Mouse (Mus musculus) intestine, embryonic 14.5 days (tissue): ENCODE results near the gene Nxpe4. TPM values are rescaled to one million over a fixed set of nuclear protein-coding genes. Genes with fewer than 3 reads are reported as not detected.

Experiments used
- ATAC-seq: fragments of 200-750 bp; cut with Nextera tagmentation; replicated peaks from 2 replicates; pipeline ENCODE4 v1.8.0; 2017; ENCODE audit warnings: low read depth, moderate number of reproducible peaks, moderate TSS enrichment, moderate library complexity; ENCODE audit not compliant: low FRiP score, low TSS enrichment
- DNase-seq: peaks from one replicate; pipeline ENCODE4 v3.0.0-alpha.2; 2018; ENCODE audit warnings: low spot score
- H3K27ac ChIP-seq: fragments of 300-500 bp; sonication (generic); 2 replicates; pipeline ENCODE4 v1.5.1; 2014; ENCODE audit warnings: low read depth, mild to moderate bottlenecking, control low read depth
- H3K27me3 ChIP-seq: fragments of 300-500 bp; sonication (generic); replicated peaks from 2 replicates; pipeline ENCODE4 v1.6.1; 2014; ENCODE audit warnings: low read length, control low read depth; ENCODE audit not compliant: control insufficient read depth, insufficient read depth
- H3K36me3 ChIP-seq: fragments of 300-500 bp; sonication (generic); 2 replicates; pipeline ENCODE4 v1.6.1; 2014; ENCODE audit warnings: low read length, control low read depth; ENCODE audit not compliant: control insufficient read depth, insufficient read depth
- H3K4me1 ChIP-seq: fragments of 300-500 bp; sonication (generic); replicated peaks from 2 replicates; pipeline ENCODE4 v1.6.1; 2014; ENCODE audit warnings: low read length, control low read depth, mixed read lengths; ENCODE audit not compliant: control insufficient read depth, insufficient read depth
- H3K4me2 ChIP-seq: fragments of 300-500 bp; sonication (generic); 2 replicates; pipeline ENCODE4 v1.6.1; 2014; ENCODE audit warnings: low read length
- H3K4me3 ChIP-seq: fragments of 300-500 bp; sonication (generic); 2 replicates; pipeline ENCODE4 v1.5.1; 2014; ENCODE audit warnings: low read depth, low read length, control low read depth, mixed read lengths
- H3K9ac ChIP-seq: fragments of 300-500 bp; sonication (generic); 2 replicates; pipeline ENCODE4 v1.6.1; 2014; ENCODE audit warnings: mild to moderate bottlenecking, low read length
- H3K9me3 ChIP-seq: fragments of 300-500 bp; sonication (generic); 2 replicates; pipeline ENCODE4 v1.6.1; 2016; ENCODE audit warnings: low read length, control low read depth; ENCODE audit not compliant: control insufficient read depth
- WGBS: fragments of 180-500 bp; shearing (Covaris S2); extraction: QIAGEN DNeasy Blood & Tissue Kit; methylation state at CpG from one replicate; pipeline ENCODE4 v1.1.7; 2014; 5-methylcytosine and 5-hydroxymethylcytosine counted together
- polyA plus RNA-seq: library from polyadenylated mRNA; unstranded; fragments of >200 nt; fragmentation: Nextera tagmentation; extraction: Ambion mirVana; gene quantifications from 2 replicates; pipeline ENCODE4 v1.2.1, GENCODE M21; 2014

Gene Nxpe4
- polyA plus RNA-seq, 1 experiment from 2014 or later: 5.8 TPM

DNA sequence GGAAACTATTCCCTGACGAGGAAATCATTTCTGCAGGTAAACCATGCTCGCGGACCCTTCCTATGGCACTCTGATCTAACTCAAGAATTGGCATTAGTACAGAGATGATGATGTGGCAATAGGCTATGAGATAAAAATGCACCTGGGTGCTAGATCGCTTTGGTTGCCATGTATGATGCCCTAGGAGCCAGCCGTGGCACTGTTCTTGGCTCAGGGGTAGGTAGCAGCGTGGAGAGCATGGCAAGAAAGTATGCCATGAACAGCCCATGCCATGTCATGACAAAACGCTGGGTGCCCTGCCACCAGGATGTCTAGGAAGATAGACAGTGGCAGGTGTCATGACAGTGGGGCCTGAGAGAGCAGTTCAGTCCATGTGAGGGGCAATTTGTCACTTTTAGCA lies 265.4 kb downstream of the Nxpe4 start:
- Histone ChIP-seq H3K36me3 (no peaks in the 10 kb centered on the region), H3K9ac (no peak overlapping the region), H3K27me3 (no peaks in the 10 kb centered on the region), H3K4me1 (no peaks in the 10 kb centered on the region), H3K4me3 (no peak overlapping the region), H3K27ac (no peak overlapping the region), H3K4me2 (no peak overlapping the region), H3K9me3 (no peaks in the 10 kb centered on the region)
- WGBS: 88% methylated on average over 7 of the region's 7 CpGs
- DNase-seq: no peak
- no peak for ATAC-seq

DNA sequence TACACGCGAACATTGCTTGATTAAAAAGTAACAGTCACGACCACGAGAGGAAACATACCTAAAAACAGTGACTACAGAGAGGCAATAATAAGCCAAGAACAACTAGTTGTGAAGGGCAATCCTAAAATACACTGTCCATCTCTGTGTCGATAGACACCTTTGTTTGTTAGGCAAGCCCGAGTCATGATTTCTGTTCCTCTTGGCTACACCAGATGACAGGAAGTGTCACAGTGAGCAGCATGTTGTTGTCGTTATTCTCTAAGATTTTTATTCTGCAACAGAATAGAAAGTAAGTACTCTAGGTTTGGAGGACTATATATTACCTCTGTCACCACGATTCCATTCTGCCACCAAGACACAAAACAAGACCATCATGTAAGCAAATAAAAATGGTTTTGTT lies 270.6 kb downstream of the Nxpe4 start:
- Histone ChIP-seq H3K4me2 (no peak overlapping the region), H3K9ac (no peak overlapping the region), H3K36me3 (no peaks in the 10 kb centered on the region), H3K4me1 (no peaks in the 10 kb centered on the region), H3K4me3 (no peak overlapping the region), H3K9me3 (no peaks in the 10 kb centered on the region), H3K27me3 (no peaks in the 10 kb centered on the region), H3K27ac (no peak overlapping the region)
- DNase-seq (no peak), ATAC-seq (no peak)
- WGBS: 85% methylated on average over 8 of the region's 8 CpGs

DNA sequence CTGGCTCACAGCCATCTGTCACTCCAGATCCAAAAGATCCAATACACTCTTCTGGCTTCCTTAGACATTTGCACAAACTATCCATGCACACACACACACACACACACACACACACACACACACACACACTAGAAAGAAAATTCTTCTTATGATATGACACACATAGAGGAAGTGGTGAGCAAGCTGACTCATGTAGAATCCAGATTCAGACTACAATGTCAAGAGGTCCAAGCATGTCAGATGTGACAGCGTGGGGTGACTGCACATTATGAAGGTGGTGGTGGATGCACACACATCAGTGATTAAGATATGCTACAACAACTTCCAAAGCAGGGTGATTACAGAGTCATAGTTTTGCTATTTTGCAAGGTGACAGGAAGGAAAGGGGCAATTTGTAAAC lies 282.1 kb downstream of the Nxpe4 start:
- Histone ChIP-seq H3K4me3 (no peak overlapping the region), H3K4me2 (no peak overlapping the region), H3K9ac (no peak overlapping the region), H3K27ac (no peak overlapping the region), H3K4me1 (no peaks in the 10 kb centered on the region), H3K9me3 (no peaks in the 10 kb centered on the region), H3K36me3 (no peaks in the 10 kb centered on the region), H3K27me3 (no peaks in the 10 kb centered on the region)
- DNase-seq: no peak
- no peak for ATAC-seq
- WGBS: 77% methylated on average over 1 of the region's 1 CpGs

DNA sequence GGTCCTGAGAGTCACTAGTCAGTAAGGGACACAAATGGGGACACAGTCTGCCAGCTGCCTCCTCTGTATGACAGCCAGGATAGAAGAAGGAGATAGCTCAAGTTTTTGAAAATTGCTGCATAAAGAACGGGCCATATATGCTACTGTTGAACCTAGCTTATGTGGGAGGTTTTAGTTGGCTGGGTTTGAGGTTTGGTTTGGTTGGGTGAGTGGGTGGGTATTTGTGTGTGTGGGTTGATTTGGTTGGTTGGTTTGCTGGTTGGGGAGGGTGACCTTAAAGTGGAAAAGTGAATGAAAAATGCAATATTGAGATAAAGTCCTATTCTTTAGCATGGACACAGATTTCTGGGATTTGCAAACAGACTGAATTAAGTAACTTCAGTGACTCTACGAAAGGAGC lies 283.0 kb downstream of the Nxpe4 start:
- no peaks in the 10 kb centered on the region for H3K27me3 ChIP-seq
- no peak overlapping the region for H3K27ac ChIP-seq
- no peaks in the 10 kb centered on the region for H3K9me3 ChIP-seq
- H3K4me2 ChIP-seq: no peak overlapping the region
- H3K9ac ChIP-seq: no peak overlapping the region
- 76% methylated on average over 2 of the region's 2 CpGs for WGBS
- DNase-seq (no peak), ATAC-seq (no peak)
- H3K36me3 ChIP-seq: no peaks in the 10 kb centered on the region
- no peaks in the 10 kb centered on the region for H3K4me1 ChIP-seq
- H3K4me3 ChIP-seq: no peak overlapping the region

DNA sequence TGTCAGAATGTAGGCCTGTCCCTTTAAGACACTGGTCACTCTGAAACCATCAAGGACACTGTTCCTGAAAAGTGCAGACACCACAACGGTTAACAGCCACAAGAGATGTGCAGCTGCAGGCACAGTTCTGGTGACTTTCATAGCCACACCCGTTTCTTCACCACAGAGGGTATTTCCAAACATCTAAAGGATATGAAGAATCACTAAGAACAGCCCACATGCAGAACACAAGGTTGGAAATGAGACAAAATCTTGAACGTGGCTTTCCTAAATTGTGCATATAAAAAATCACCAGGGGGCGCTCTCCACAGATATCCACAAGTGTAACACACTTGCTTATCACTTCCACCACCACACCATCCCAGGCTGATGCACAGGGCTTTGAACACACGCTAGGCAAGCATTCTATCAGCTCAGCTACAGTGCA lies 286.0 kb downstream of the Nxpe4 start:
- Histone ChIP-seq H3K9me3 (no peaks in the 10 kb centered on the region), H3K36me3 (no peaks in the 10 kb centered on the region), H3K4me1 (no peaks in the 10 kb centered on the region), H3K27ac (no peak overlapping the region), H3K9ac (no peak overlapping the region), H3K4me2 (no peak overlapping the region), H3K27me3 (no peaks in the 10 kb centered on the region), H3K4me3 (no peak overlapping the region)
- 35% methylated on average over 5 of the region's 5 CpGs for WGBS
- DNase-seq (no peak), ATAC-seq (no peak)

Other genes with a start within 250 kb of the Nxpe4 start
- gene Nxpe2, start 191.4 kb downstream of the Nxpe4 start, polyA plus RNA-seq: 0.43 and 0.60 TPM in 2 replicates